Mouse (Mus musculus): Measurements from ENCODE around the gene Wtip.
"Not testable (repeated sequence)": the region's sequence is repeated elsewhere in the genome, so short reads cannot be mapped to it uniquely, and the experiment has no call there.

The Wtip gene

GRCm38 (mm10) chr7:34133117-34133762 lies at the start of gene Wtip:
Gene Wtip (minus strand): TSS chr7:34133268.
- peak; percentile 86 to 88 for DNase-seq (ENCODE audit: low spot score in 2 of 2)

DNA sequence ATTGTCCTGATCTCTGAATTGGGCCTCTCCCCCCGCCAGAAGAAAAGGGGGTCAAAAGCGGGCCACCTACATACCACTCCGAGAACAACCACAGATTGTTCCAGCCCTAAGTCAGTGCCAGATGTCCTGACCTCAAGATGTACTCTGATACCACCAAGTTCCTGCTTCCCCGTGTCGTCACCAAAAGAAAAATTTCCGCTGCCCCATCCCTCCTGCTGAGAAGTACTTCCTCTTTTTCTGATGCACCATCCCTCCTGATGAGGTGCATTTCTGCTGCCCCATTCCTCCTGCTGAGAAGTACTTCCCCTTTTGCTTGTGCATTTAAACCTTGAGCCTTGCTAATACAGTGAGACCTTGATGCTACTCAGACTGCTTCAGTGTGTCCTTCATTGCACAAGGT lies 43.2 kb upstream of the Wtip start:
- not testable (repeated sequence) for DNase-seq (ENCODE audit: low spot score in 2 of 2)

GRCm38 (mm10) chr7:34172251-34172650 lies 39.2 kb upstream of the Wtip start:
- no peak for DNase-seq (ENCODE audit: low spot score in 2 of 2)

GRCm38 (mm10) chr7:34169454-34169853 lies 36.4 kb upstream of the Wtip start, which contains the start of gene Uba2:
Gene Uba2 (minus strand): TSS chr7:34169599.
- no peak for DNase-seq (ENCODE audit: low spot score in 2 of 2)

- DNase-seq (ENCODE audit: low spot score in 2 of 2) = peak; percentile 89 to 93
These were observed 35.6 kb upstream of the Wtip start for GRCm38 (mm10) chr7:34168470-34169251.

GRCm38 (mm10) chr7:34167766-34168469 lies 34.9 kb upstream of the Wtip start:
- no peak for DNase-seq (ENCODE audit: low spot score in 2 of 2)

- no peak for DNase-seq (ENCODE audit: low spot score in 2 of 2)
These were observed 33.8 kb upstream of the Wtip start for GRCm38 (mm10) chr7:34166850-34167249.

GRCm38 (mm10) chr7:34165999-34166398 lies 32.9 kb upstream of the Wtip start:
- DNase-seq (ENCODE audit: low spot score in 2 of 2) = no peak

- DNase-seq (ENCODE audit: low spot score in 2 of 2) = no peak
These were observed 31.6 kb upstream of the Wtip start for GRCm38 (mm10) chr7:34164671-34165070.

- DNase-seq (ENCODE audit: low spot score in 2 of 2) = no peak
These were observed 26.1 kb upstream of the Wtip start for GRCm38 (mm10) chr7:34159167-34159566.

DNA sequence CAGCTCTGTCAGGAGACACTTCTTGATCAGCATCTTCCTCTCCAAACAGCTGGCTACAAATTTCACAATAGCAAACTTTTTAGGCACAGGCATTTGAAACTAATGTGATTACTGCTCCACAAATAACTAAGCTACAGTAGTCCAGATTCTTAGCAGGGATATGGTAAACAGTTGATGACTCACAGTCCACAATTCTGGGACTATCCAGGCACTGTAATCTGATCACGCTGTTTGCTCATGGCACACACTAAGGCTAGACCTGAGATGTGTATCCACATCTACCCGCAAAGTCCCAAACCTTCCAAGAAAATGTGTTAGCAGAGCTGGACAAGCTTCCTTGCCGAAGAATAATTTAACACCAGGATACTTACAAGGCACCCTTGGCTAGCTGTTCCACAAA lies 24.9 kb upstream of the Wtip start:
- DNase-seq (ENCODE audit: low spot score in 2 of 2) = no peak

DNA sequence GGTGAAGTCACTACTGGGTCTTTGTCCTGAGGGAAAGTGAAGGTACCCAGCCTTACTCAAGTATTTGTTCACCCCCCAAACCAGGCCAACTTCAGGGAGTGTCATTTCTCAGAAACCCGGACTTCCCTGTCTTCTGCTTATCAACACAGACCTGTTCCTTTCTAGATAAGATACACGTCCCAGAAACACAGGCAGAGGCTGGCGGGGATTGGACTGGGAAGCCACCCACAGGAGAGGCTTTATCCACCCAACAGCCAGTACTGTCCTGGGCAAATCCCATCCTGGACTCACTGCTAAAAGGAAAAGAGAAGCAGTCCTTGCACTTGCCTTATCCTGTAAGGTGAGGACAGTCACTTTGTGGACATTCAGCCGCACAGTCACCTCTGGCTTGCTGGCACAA lies 14.1 kb upstream of the Wtip start:
- no peak for DNase-seq (ENCODE audit: low spot score in 2 of 2)

DNA sequence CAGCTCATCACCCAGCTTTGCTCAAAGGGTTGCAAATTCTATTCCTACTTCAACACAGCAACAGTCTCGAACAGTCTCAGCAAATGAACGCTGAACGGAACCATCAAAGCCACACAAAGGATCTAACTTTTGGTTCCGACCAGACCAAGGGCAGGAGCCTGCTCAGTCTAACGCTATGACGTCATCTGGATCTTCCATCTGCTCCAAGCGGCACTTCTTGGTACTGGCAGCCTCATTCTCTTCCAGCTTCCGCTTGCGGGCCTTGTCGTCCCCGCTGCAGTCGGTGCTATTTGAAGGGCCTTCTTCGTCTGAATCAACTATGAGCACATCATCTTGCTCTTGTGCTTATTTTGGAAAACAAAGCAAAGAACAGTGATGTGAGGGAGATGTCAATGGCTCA lies 8.1 kb upstream of the Wtip start:
- DNase-seq (ENCODE audit: low spot score in 2 of 2) = no peak

DNA sequence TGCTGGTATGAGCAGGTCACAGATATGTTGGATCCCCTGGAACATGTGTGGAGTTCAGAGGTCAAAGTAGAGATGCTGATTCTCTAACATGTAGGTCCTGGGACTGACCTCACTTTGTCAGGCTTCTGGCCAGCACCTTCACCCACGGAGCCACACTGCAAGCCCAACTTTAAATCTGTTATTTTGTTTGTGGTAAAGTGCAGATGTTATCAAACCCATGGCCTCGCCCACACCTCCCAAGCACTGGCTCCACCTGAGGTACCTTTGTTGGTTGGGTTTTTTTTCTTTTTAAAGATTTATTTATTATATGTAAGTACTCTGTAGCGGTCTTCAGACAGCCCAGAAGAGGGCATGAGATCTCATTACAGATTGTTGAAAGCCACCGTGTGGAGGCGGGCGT lies 6.4 kb upstream of the Wtip start:
- no peak for DNase-seq (ENCODE audit: low spot score in 2 of 2)

DNA sequence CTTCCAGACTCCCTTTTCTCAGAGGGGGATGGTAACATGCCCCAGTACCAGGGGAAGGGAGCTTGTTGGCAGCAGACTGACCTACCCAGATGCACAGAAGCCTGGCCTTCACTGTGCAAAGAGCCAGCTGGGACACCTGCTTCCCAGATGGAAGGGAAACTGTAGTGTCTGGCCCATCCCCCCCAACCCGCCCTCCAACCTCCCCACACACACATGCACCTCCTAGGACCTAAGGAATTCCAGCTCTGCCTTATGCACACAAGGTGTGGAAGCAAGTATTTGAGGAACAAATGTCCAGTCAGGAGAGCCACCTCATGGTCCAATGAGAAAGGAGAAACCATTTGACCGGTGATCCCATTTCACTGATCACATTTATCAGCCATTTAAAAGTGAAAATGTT lies 1.3 kb upstream of the Wtip start:
- no peak for DNase-seq (ENCODE audit: low spot score in 2 of 2)

GRCm38 (mm10) chr7:34132355-34133079 lies 551 bp downstream of the Wtip start:
- peak in 1 of 2 experiments; percentile 26 for DNase-seq (ENCODE audit: low spot score in 2 of 2)

- no peak for DNase-seq (ENCODE audit: low spot score in 2 of 2)
These were observed 1.1 kb downstream of the Wtip start for GRCm38 (mm10) chr7:34131959-34132354.

DNA sequence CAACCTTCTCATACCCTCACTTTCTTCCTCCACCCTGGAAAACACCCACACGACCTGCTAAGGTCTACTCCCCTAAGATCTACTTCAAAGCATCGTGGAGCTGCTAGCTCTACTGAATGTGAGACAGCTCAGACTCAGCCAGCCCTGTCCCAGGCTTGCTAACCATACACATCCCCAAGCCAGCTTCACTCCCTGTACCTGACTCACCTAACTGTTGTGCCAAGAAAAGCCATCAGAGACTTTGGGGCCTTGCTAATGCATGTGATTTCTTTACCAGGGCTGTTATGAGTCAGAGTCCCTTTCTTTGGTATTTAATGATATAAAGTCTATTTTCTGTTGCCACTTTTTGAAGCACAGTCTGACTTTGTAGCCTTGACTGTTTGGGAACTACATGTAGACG lies 1.9 kb downstream of the Wtip start:
- no peak for DNase-seq (ENCODE audit: low spot score in 2 of 2)

DNA sequence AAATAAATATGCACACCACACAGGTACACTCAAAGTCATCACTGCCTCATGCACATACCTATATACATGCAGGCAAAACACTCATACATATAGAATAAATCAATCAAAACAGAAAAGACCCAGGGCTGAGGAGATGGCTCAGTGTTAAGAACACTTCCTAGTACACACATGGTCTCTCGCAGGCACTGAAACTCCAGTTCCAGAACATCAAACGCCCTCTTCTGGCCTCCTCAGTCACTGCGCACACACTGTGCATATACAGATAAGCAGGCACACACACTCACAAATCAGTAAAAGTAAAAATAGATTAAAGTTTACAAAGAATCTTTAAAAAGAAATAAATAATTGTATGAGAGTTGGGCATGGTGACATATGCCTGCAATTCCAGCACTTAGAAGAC lies 6.8 kb downstream of the Wtip start:
- no peak for DNase-seq (ENCODE audit: low spot score in 2 of 2)

DNA sequence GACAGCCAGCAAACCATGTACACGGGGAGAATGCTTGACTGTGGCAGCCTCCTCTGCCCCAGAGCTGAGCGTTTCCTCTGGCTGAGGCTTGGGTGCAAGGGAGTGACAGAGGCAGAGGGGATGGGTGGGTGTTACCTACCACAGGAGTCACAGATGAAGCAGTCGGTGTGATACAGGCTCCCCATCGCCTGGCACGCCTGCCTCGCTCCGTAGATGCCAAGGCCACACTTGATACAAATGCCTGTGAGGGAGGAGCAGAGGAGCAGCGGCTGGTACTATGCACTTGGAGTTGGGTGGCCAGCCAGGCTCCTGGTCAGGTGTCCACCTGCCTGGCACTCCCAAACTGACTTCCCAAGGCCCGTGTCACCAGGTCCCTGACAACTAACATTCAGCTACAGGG lies 7.7 kb downstream of the Wtip start:
- DNase-seq (ENCODE audit: low spot score in 2 of 2) = no peak

DNA sequence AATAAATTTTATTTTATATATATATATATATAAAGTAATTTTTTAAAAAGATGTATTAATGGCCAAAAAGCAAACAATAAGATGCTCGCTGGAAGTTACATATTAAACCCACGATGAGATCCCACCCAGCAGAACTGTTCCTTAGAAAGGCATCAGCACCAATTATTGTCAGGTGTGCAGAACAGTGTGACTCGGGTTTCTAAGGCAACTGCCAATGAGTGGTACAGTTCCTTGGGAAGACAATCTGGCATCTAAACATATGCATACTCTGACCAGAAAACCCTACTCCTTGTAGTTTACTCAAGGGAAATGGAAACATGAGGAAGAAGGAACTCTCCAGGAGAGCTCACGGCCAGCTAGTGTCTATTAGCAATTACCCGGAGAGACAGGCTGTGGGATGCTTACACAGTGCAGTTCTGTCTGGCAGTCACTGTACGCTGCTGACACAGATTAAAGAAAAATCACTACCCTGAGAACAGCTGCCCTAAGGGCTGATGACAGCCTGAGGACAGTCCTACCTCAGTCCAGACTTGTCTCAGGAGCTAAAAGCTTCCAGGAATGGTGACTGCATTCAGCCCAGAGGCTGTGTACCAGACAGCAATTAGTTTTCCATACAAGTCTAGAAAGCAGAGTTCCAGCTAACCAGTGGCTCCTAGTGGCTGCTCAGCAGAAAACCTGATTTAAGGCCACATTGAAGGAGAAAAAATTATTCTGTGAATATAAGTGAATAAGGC lies 9.9 kb downstream of the Wtip start:
- DNase-seq (ENCODE audit: low spot score in 2 of 2) = no peak
